Mouse (Mus musculus) E14TG2a.4 (cell line): ENCODE results near the gene 3830406C13Rik.
A peak's percentile ranks its signal among the peaks of the same experiment; 100 is the strongest.

Experiments used
- H3K27me3 ChIP-seq: 2 replicates; pipeline ENCODE4 v1.6.1; 2014; ENCODE audit warnings: low read length, control low read depth; ENCODE audit not compliant: insufficient read depth
- H3K36me3 ChIP-seq: 2 replicates; pipeline ENCODE4 v1.6.1; 2014; ENCODE audit warnings: low read length, control low read depth; ENCODE audit not compliant: insufficient read depth
- H3K4me1 ChIP-seq: replicated peaks from 2 replicates; pipeline ENCODE4 v1.6.1; 2014; ENCODE audit warnings: low read depth, low read length, control low read depth
- H3K4me3 ChIP-seq: replicated peaks from 2 replicates; pipeline ENCODE4 v1.5.1; 2014; ENCODE audit warnings: mild to moderate bottlenecking, low read length
- H3K9me3 ChIP-seq: 2 replicates; pipeline ENCODE4 v1.6.1; 2014; ENCODE audit warnings: low read length, control low read depth
- CTCF ChIP-seq: conservative IDR thresholded peaks from 2 replicates; pipeline ENCODE4 v1.5.1; 2014; ENCODE audit warnings: low read length
- NANOG ChIP-seq: IDR thresholded peaks from 2 replicates; pipeline ENCODE4 v1.6.1; 2014; ENCODE audit warnings: borderline replicate concordance, low read length, mixed read lengths
- POU5F1 ChIP-seq: IDR thresholded peaks from 2 replicates; pipeline ENCODE4 v1.6.1; 2014; ENCODE audit warnings: low read length, borderline replicate concordance

3830406C13Rik gene

DNA sequence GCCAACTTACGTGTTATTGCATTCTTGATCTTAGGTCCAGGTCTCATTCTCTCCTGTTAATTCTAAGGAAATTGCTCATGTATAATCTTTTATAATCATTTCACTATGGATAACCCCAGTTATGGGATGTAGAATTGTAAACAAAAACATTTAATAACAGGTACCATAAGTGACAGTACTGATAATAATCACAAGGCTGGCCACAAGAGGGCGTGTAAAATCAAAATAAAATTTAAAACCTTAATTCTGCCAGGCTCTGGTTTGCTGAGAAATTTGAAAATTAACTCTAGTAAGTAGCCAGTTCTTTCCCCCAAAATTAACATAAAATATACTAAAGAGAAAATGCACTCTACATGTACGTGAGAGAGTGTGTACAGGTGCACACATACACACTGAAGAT lies 16.7 kb downstream of the 3830406C13Rik start:
- no peak for TF ChIP-seq POU5F1
- no peak for TF ChIP-seq NANOG
- no peak for TF ChIP-seq CTCF
- Histone ChIP-seq H3K4me1 (peaks cover 30% of the 10 kb centered on the region), H3K27me3 (no peaks in the 10 kb centered on the region), H3K36me3 (no peaks in the 10 kb centered on the region), H3K9me3 (no peaks in the 10 kb centered on the region), H3K4me3 (no peak overlapping the region)

- H3K9me3 ChIP-seq = no peaks in the 10 kb centered on the region
- no peak for TF ChIP-seq POU5F1
- TF ChIP-seq CTCF = no peak
- TF ChIP-seq NANOG = no peak
- peaks cover 21% of the 10 kb centered on the region for H3K4me1 ChIP-seq
- no peaks in the 10 kb centered on the region for H3K36me3 ChIP-seq
- no peak overlapping the region for H3K4me3 ChIP-seq
- no peaks in the 10 kb centered on the region for H3K27me3 ChIP-seq
These were observed 19.1 kb downstream of the 3830406C13Rik start for GRCm38 (mm10) chr14:12303106-12303505.

DNA sequence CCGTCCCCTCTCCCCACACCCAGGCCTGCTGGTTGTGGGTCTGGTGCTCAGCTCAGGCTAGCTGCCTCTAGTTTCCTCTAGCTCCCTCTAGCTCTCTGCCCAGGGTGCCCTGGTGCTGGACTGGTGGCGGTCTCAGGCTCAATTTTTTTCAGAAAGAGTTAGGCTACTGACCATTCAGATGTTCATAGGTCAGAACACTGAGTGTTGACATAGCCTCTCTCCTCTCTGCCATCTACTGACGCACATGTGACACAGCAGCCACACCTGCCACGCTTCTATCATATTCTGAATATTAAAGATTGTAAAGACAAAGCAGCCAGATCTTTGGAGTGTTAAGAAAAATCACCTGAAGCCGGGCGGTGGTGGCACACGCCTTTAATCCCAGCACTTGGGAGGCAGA lies 49.6 kb downstream of the 3830406C13Rik start:
- Histone ChIP-seq H3K27me3 (peaks cover 47% of the 10 kb centered on the region), H3K9me3 (no peaks in the 10 kb centered on the region), H3K36me3 (no peaks in the 10 kb centered on the region), H3K4me1 (peaks cover 21% of the 10 kb centered on the region), H3K4me3 (no peak overlapping the region)
- no peak for TF ChIP-seq NANOG
- no peak for TF ChIP-seq CTCF
- TF ChIP-seq POU5F1 = no peak

GRCm38 (mm10) chr14:12334925-12335324 lies 51.0 kb downstream of the 3830406C13Rik start:
- TF ChIP-seq CTCF (no peak), POU5F1 (no peak), NANOG (no peak)
- Histone ChIP-seq H3K36me3 (no peaks in the 10 kb centered on the region), H3K4me1 (peaks cover 27% of the 10 kb centered on the region)

DNA sequence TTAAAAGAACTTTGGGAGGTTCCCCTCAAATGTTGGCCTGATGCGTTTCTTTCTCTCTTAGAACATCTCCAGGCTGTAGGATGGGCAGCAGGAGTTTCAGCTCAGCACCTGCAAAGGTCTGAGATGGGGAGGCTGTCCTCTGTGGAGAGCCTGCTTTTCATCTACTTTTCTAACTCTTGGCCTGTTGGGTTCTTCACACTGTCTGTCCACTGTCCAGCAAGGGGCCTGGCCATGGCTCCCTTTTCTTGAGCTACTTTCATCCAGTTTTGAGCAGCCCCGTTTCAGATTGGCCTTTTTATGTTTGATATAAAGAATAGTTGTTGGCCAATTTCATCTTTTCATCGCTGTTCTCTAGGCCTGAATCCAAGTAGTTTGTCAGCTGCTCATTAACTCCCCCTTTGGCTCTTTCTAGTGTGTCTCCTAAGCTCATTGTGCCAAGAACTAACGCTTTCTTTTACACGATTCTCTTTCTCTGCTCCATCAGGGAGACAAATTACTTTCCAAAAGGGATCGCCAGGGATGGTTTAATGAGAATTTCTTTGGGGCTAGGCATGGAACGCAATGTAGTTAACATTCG lies 53.5 kb downstream of the 3830406C13Rik start:
- TF ChIP-seq CTCF = no peak
- TF ChIP-seq NANOG = no peak
- no peak for TF ChIP-seq POU5F1
- Histone ChIP-seq H3K36me3 (no peaks in the 10 kb centered on the region), H3K4me3 (no peak overlapping the region), H3K9me3 (no peaks in the 10 kb centered on the region), H3K27me3 (peaks cover 83% of the 10 kb centered on the region), H3K4me1 (peaks cover 51% of the 10 kb centered on the region)

More at GRCm38 (mm10) chr14:12334925-12335324, 51.0 kb downstream of the 3830406C13Rik start:
- Histone ChIP-seq H3K9me3 (no peaks in the 10 kb centered on the region), H3K27me3 (peaks cover 58% of the 10 kb centered on the region), H3K4me3 (no peak overlapping the region)

- H3K9me3 ChIP-seq = no peaks in the 10 kb centered on the region
- no peak; the same call in 1 of the 2 replicates for TF ChIP-seq POU5F1
- peak; percentile 99 for TF ChIP-seq NANOG
- no peaks in the 10 kb centered on the region for H3K36me3 ChIP-seq
- peaks cover 58% of the 10 kb centered on the region for H3K4me1 ChIP-seq
- H3K4me3 ChIP-seq = peak overlapping the region; percentile 39
- peaks cover 86% of the 10 kb centered on the region for H3K27me3 ChIP-seq
These were observed 54.2 kb downstream of the 3830406C13Rik start for GRCm38 (mm10) chr14:12337998-12338809.

DNA sequence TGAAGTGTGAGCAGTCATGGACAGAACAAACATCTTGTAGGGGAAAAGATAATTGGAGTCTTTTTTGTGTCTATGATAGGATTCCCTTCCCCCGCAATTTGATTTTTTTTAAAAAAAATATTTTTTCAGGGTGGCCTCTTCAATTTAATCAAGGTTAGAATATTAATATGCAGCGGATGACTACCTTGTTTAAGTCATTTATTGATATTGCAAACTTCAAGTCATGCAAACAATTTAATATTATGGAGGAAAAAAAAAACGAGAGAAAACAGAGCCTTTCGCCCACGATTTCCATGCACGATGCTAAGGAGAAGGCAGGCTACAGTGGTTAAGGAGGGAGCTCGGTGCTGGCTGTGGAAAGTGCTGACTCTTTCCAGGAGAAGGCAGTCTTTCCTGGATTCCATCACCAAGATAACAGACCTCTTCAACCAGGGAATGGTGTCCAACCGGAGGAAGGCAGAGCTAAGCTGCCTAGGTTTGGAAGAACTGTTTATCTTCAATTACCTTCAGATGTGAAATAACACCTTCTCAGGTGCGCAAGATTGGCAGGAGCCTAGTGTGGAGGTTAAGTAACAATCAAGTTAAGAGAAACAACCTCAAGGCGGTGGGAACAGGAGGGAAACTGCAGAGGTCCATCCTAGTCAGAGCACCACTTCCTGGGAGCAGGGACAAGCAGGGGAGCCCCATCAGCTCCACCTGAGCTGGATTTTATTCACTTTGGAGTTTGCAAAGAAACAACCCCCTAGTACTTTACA lies 55.0 kb downstream of the 3830406C13Rik start:
- H3K4me1 ChIP-seq = peaks cover 66% of the 10 kb centered on the region
- H3K9me3 ChIP-seq = no peaks in the 10 kb centered on the region
- H3K36me3 ChIP-seq = no peaks in the 10 kb centered on the region
- H3K27me3 ChIP-seq = peaks cover 90% of the 10 kb centered on the region
- no peak for TF ChIP-seq CTCF
- no peak for TF ChIP-seq POU5F1
- TF ChIP-seq NANOG = no peak
- H3K4me3 ChIP-seq = no peak overlapping the region

- Histone ChIP-seq H3K4me1 (peaks cover 73% of the 10 kb centered on the region), H3K27me3 (peaks cover 95% of the 10 kb centered on the region), H3K4me3 (peak overlapping the region; percentile 49), H3K9me3 (no peaks in the 10 kb centered on the region), H3K36me3 (no peaks in the 10 kb centered on the region)
- TF ChIP-seq POU5F1 (no peak), NANOG (no peak), CTCF (no peak)
These were observed 56.5 kb downstream of the 3830406C13Rik start for GRCm38 (mm10) chr14:12340238-12341074.
